Mouse (Mus musculus): Measurements from ENCODE around the gene Tmco3. TPM values are rescaled to one million over a fixed set of nuclear protein-coding genes. Genes with fewer than 3 reads are reported as not detected.

Tmco3 gene
- polyA plus RNA-seq, 1 experiment from 2014 or later = 54.1 TPM

- Histone ChIP-seq H3K4me1 (ENCODE audit: control insufficient read depth, insufficient read depth, low read length) (no peaks in the 10 kb centered on the region), H3K4me2 (ENCODE audit: low read length) (no peak overlapping the region), H3K9me3 (replicated peaks; ENCODE audit: control insufficient read depth, low read length, poor library complexity, severe bottlenecking) (no peaks in the 10 kb centered on the region), H3K9ac (ENCODE audit: low read depth, low read length) (no peak overlapping the region), H3K36me3 (ENCODE audit: control insufficient read depth, insufficient read depth, low read length) (peaks cover 31% of the 10 kb centered on the region), H3K27ac (ENCODE audit: low read length) (no peak overlapping the region), H3K4me3 (ENCODE audit: low read depth, low read length) (no peak overlapping the region), H3K27me3 (ENCODE audit: control insufficient read depth, insufficient read depth, low read depth, low read length) (no peaks in the 10 kb centered on the region)
- no peak for ATAC-seq
- WGBS = 89% methylated on average over 7 of the region's 7 CpGs
Observed at GRCm38 (mm10) chr8:13350052-13350451, 62.1 kb downstream of the Tmco3 start.

GRCm38 (mm10) chr8:13351593-13351992 is 63.6 kb downstream of the Tmco3 start:
- Histone ChIP-seq H3K9ac (ENCODE audit: low read depth, low read length) (no peak overlapping the region), H3K27ac (ENCODE audit: low read length) (no peak overlapping the region), H3K9me3 (replicated peaks; ENCODE audit: control insufficient read depth, low read length, poor library complexity, severe bottlenecking) (no peaks in the 10 kb centered on the region), H3K4me1 (ENCODE audit: control insufficient read depth, insufficient read depth, low read length) (no peaks in the 10 kb centered on the region), H3K4me3 (ENCODE audit: low read depth, low read length) (no peak overlapping the region), H3K36me3 (ENCODE audit: control insufficient read depth, insufficient read depth, low read length) (peaks cover 27% of the 10 kb centered on the region), H3K4me2 (ENCODE audit: low read length) (no peak overlapping the region), H3K27me3 (ENCODE audit: control insufficient read depth, insufficient read depth, low read depth, low read length) (no peaks in the 10 kb centered on the region)
- ATAC-seq = no peak
- 93% methylated on average over 5 of the region's 5 CpGs for WGBS

- no peak overlapping the region for H3K4me3 ChIP-seq (ENCODE audit: low read depth, low read length)
- H3K36me3 ChIP-seq (ENCODE audit: control insufficient read depth, insufficient read depth, low read length) = peaks cover 23% of the 10 kb centered on the region
- no peak overlapping the region for H3K9ac ChIP-seq (ENCODE audit: low read depth, low read length)
- H3K27ac ChIP-seq (ENCODE audit: low read length) = no peak overlapping the region
- ATAC-seq = no peak
- no peak overlapping the region for H3K4me2 ChIP-seq (ENCODE audit: low read length)
- 87% methylated on average over 8 of the region's 8 CpGs for WGBS
- no peaks in the 10 kb centered on the region for H3K4me1 ChIP-seq (ENCODE audit: control insufficient read depth, insufficient read depth, low read length)
- no peaks in the 10 kb centered on the region for H3K9me3 ChIP-seq (replicated peaks; ENCODE audit: control insufficient read depth, low read length, poor library complexity, severe bottlenecking)
- H3K27me3 ChIP-seq (ENCODE audit: control insufficient read depth, insufficient read depth, low read depth, low read length) = no peaks in the 10 kb centered on the region
Observed at GRCm38 (mm10) chr8:13352601-13353000, 64.6 kb downstream of the Tmco3 start.

GRCm38 (mm10) chr8:13353155-13353833 is 65.3 kb downstream of the Tmco3 start:
- Histone ChIP-seq H3K4me1 (ENCODE audit: control insufficient read depth, insufficient read depth, low read length) (no peaks in the 10 kb centered on the region), H3K4me3 (ENCODE audit: low read depth, low read length) (no peak overlapping the region), H3K27me3 (ENCODE audit: control insufficient read depth, insufficient read depth, low read depth, low read length) (no peaks in the 10 kb centered on the region), H3K9ac (ENCODE audit: low read depth, low read length) (no peak overlapping the region), H3K27ac (ENCODE audit: low read length) (no peak overlapping the region), H3K4me2 (ENCODE audit: low read length) (no peak overlapping the region), H3K36me3 (ENCODE audit: control insufficient read depth, insufficient read depth, low read length) (peaks cover 24% of the 10 kb centered on the region), H3K9me3 (replicated peaks; ENCODE audit: control insufficient read depth, low read length, poor library complexity, severe bottlenecking) (no peaks in the 10 kb centered on the region)
- WGBS = 76% methylated on average over 9 of the region's 9 CpGs
- no peak for ATAC-seq

- no peaks in the 10 kb centered on the region for H3K4me1 ChIP-seq (ENCODE audit: control insufficient read depth, insufficient read depth, low read length)
- no peak for ATAC-seq
- no peak overlapping the region for H3K4me3 ChIP-seq (ENCODE audit: low read depth, low read length)
- WGBS = 88% methylated on average over 4 of the region's 4 CpGs
- H3K27me3 ChIP-seq (ENCODE audit: control insufficient read depth, insufficient read depth, low read depth, low read length) = no peaks in the 10 kb centered on the region
- H3K9me3 ChIP-seq (replicated peaks; ENCODE audit: control insufficient read depth, low read length, poor library complexity, severe bottlenecking) = no peaks in the 10 kb centered on the region
- H3K9ac ChIP-seq (ENCODE audit: low read depth, low read length) = no peak overlapping the region
- peaks cover 27% of the 10 kb centered on the region for H3K36me3 ChIP-seq (ENCODE audit: control insufficient read depth, insufficient read depth, low read length)
- H3K4me2 ChIP-seq (ENCODE audit: low read length) = no peak overlapping the region
- no peak overlapping the region for H3K27ac ChIP-seq (ENCODE audit: low read length)
Observed at GRCm38 (mm10) chr8:13353883-13354282, 65.9 kb downstream of the Tmco3 start.

- Histone ChIP-seq H3K27ac (ENCODE audit: low read length) (no peak overlapping the region), H3K4me1 (ENCODE audit: control insufficient read depth, insufficient read depth, low read length) (no peaks in the 10 kb centered on the region), H3K36me3 (ENCODE audit: control insufficient read depth, insufficient read depth, low read length) (peaks cover 37% of the 10 kb centered on the region), H3K4me2 (ENCODE audit: low read length) (no peak overlapping the region), H3K27me3 (ENCODE audit: control insufficient read depth, insufficient read depth, low read depth, low read length) (no peaks in the 10 kb centered on the region), H3K9ac (ENCODE audit: low read depth, low read length) (no peak overlapping the region), H3K4me3 (ENCODE audit: low read depth, low read length) (no peak overlapping the region), H3K9me3 (replicated peaks; ENCODE audit: control insufficient read depth, low read length, poor library complexity, severe bottlenecking) (no peaks in the 10 kb centered on the region)
- ATAC-seq = no peak
- 88% methylated on average over 6 of the region's 6 CpGs for WGBS
Observed at GRCm38 (mm10) chr8:13356221-13356620, 68.2 kb downstream of the Tmco3 start.

GRCm38 (mm10) chr8:13356681-13357080 is 68.7 kb downstream of the Tmco3 start:
- Histone ChIP-seq H3K4me3 (ENCODE audit: low read depth, low read length) (no peak overlapping the region), H3K4me1 (ENCODE audit: control insufficient read depth, insufficient read depth, low read length) (no peaks in the 10 kb centered on the region), H3K36me3 (ENCODE audit: control insufficient read depth, insufficient read depth, low read length) (peaks cover 42% of the 10 kb centered on the region), H3K4me2 (ENCODE audit: low read length) (no peak overlapping the region), H3K9ac (ENCODE audit: low read depth, low read length) (no peak overlapping the region), H3K27ac (ENCODE audit: low read length) (no peak overlapping the region), H3K9me3 (replicated peaks; ENCODE audit: control insufficient read depth, low read length, poor library complexity, severe bottlenecking) (no peaks in the 10 kb centered on the region), H3K27me3 (ENCODE audit: control insufficient read depth, insufficient read depth, low read depth, low read length) (no peaks in the 10 kb centered on the region)
- ATAC-seq = no peak
- WGBS = 90% methylated on average over 10 of the region's 10 CpGs

- no peak overlapping the region for H3K4me3 ChIP-seq (ENCODE audit: low read depth, low read length)
- no peaks in the 10 kb centered on the region for H3K9me3 ChIP-seq (replicated peaks; ENCODE audit: control insufficient read depth, low read length, poor library complexity, severe bottlenecking)
- H3K9ac ChIP-seq (ENCODE audit: low read depth, low read length) = no peak overlapping the region
- no peaks in the 10 kb centered on the region for H3K27me3 ChIP-seq (ENCODE audit: control insufficient read depth, insufficient read depth, low read depth, low read length)
- H3K36me3 ChIP-seq (ENCODE audit: control insufficient read depth, insufficient read depth, low read length) = peaks cover 50% of the 10 kb centered on the region
- H3K4me2 ChIP-seq (ENCODE audit: low read length) = no peak overlapping the region
- ATAC-seq = no peak
- no peaks in the 10 kb centered on the region for H3K4me1 ChIP-seq (ENCODE audit: control insufficient read depth, insufficient read depth, low read length)
- H3K27ac ChIP-seq (ENCODE audit: low read length) = no peak overlapping the region
- 95% methylated on average over 7 of the region's 7 CpGs for WGBS
Observed at GRCm38 (mm10) chr8:13360213-13360612, 72.2 kb downstream of the Tmco3 start.

- ATAC-seq = no peak
- WGBS = 99% methylated on average over 6 of the region's 6 CpGs
- Histone ChIP-seq H3K4me2 (ENCODE audit: low read length) (no peak overlapping the region), H3K4me3 (ENCODE audit: low read depth, low read length) (no peak overlapping the region), H3K4me1 (ENCODE audit: control insufficient read depth, insufficient read depth, low read length) (no peaks in the 10 kb centered on the region), H3K9ac (ENCODE audit: low read depth, low read length) (no peak overlapping the region), H3K9me3 (replicated peaks; ENCODE audit: control insufficient read depth, low read length, poor library complexity, severe bottlenecking) (no peaks in the 10 kb centered on the region), H3K27me3 (ENCODE audit: control insufficient read depth, insufficient read depth, low read depth, low read length) (no peaks in the 10 kb centered on the region), H3K27ac (ENCODE audit: low read length) (no peak overlapping the region), H3K36me3 (ENCODE audit: control insufficient read depth, insufficient read depth, low read length) (peaks cover 50% of the 10 kb centered on the region)
Observed at GRCm38 (mm10) chr8:13361865-13362264, 73.9 kb downstream of the Tmco3 start.

Measured in midbrain, embryonic 16.5 days (tissue).